Mouse (Mus musculus): ENCODE results near the gene Mical3. TPM values are rescaled to one million over a fixed set of nuclear protein-coding genes. Genes with fewer than 3 reads are reported as not detected.

The Mical3 gene
- polyA plus RNA-seq, 1 experiment from 2014 or later = 33.8 TPM

DNA sequence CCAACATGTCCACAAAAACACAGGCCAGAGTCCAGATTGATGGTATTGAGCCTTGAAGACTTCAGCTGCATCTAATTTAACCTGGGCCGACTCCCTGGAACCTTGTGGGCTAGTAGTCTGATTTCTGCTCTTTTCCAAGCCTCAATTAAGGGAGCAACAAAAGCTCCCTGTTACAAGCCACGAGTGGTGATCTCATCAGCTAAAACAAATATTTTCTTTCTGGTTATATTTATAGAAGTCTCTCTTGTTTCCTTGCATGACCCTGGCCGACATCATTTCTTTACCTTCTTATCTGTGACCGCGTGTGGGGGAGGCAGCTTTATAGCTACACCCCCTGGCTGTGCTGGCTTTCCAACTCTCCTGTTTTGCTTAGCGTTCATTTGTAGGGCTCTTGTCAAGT, 29.3 kb upstream of the Mical3 start:
- WGBS = 76% methylated on average over 6 of the region's 6 CpGs
- H3K27ac ChIP-seq = no peak overlapping the region

DNA sequence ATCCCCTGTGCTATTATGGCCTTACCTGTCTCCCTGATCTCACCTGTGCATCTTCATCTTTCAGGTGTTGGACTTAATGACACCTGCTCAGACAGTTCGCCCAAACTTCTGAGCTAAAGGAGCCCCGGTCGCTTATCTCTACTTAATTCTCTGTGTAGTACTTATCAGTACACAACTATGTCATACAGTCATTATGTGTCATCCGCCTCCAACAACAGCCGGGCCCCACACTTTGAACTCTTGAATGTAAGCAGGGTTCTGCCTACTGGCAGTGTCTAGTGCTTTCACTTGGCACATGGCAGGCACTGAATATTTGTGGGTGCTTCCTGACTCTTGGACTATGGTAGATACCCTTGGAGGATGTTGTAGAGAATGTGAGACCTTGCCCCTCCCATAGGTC, 28.8 kb upstream of the Mical3 start:
- H3K4me1 ChIP-seq (replicated peaks) = no peaks in the 10 kb centered on the region
- no peak overlapping the region for H3K4me2 ChIP-seq
- WGBS = 97% methylated on average over 5 of the region's 5 CpGs
- H3K27me3 ChIP-seq = no peaks in the 10 kb centered on the region
- no peak overlapping the region for H3K4me3 ChIP-seq
- H3K36me3 ChIP-seq = no peaks in the 10 kb centered on the region
- no peaks in the 10 kb centered on the region for H3K9me3 ChIP-seq
- no peak overlapping the region for H3K27ac ChIP-seq
- no peak overlapping the region for H3K9ac ChIP-seq
- ATAC-seq (ENCODE audit: low FRiP score) = no peak

More for the DNA sequence above, 29.3 kb upstream of the Mical3 start:
- Histone ChIP-seq H3K36me3 (no peaks in the 10 kb centered on the region), H3K4me2 (no peak overlapping the region), H3K4me3 (no peak overlapping the region), H3K4me1 (replicated peaks) (no peaks in the 10 kb centered on the region), H3K27me3 (no peaks in the 10 kb centered on the region), H3K9ac (no peak overlapping the region), H3K9me3 (no peaks in the 10 kb centered on the region)
- ATAC-seq (ENCODE audit: low FRiP score) = no peak

DNA sequence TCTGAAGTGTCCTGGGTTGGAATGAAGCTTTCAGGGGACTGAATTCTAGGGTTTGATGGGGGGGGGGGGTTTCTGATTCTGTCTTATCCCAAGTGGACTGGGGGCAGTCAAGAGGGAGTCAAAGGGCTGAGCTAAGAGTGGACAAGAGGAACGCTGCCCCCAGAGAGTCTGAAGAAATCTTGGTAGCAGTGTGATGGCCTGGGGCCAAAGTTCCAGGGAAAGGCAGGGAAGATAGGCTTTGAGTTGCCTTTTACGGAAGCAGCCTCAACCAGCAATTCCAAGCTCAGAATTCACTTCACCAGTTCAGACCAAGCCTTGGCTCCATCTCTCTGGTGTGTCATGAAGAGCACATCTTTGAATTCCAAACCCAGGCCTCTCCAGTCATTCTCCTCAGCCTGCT, 25.2 kb upstream of the Mical3 start:
- Histone ChIP-seq H3K4me1 (replicated peaks) (peaks cover 7% of the 10 kb centered on the region), H3K4me3 (no peak overlapping the region), H3K27ac (no peak overlapping the region), H3K27me3 (no peaks in the 10 kb centered on the region), H3K36me3 (no peaks in the 10 kb centered on the region), H3K4me2 (no peak overlapping the region), H3K9me3 (no peaks in the 10 kb centered on the region), H3K9ac (no peak overlapping the region)
- ATAC-seq (ENCODE audit: low FRiP score) = no peak
- WGBS = 91% methylated on average over 2 of the region's 2 CpGs

DNA sequence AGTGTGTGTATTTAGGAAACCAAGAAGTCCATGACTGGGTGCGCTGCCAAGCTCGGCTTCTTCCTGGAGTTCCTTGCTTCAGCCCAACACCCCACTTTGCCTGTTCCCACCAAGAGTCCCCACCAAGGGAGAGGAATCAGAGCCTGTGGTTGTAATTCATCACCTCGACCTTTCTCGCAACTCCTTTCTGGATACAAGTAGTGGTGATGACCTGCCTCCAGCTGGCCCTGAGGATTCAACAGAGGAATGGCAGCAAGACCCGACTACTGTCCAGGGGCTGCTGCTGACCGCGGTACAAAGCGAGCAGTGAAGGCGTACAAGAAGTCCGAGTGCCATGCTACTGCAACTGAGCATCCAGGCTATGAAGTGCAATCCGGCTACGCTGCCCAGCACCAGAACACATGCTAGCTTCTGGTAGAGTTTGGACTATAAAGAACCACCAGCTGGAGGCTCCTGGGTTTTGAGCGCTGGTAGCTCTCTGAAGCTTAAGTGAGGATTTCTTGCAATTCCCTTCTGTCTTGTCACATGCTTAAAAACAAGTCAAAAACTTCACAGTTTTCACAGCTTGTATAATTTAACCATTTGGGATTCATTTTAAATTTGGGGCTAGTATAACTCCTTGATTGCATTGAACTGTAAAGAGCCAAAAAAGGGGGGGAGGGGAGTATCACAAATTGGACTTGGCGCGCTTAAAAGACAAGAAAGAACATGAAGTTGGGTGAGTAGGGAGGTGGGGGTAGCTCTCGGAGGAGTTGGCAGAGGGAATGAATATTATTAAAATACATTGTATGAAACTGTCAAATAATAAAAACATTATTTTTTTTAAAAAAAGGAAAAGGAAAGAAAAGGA, 23.9 kb upstream of the Mical3 start:
- no peak overlapping the region for H3K4me2 ChIP-seq
- H3K4me1 ChIP-seq (replicated peaks) = peaks cover 7% of the 10 kb centered on the region
- H3K36me3 ChIP-seq = no peaks in the 10 kb centered on the region
- no peak for ATAC-seq (ENCODE audit: low FRiP score)
- no peak overlapping the region for H3K4me3 ChIP-seq
- 88% methylated on average over 16 of the region's 16 CpGs for WGBS
- no peak overlapping the region for H3K27ac ChIP-seq
- no peaks in the 10 kb centered on the region for H3K27me3 ChIP-seq
- H3K9ac ChIP-seq = no peak overlapping the region
- no peaks in the 10 kb centered on the region for H3K9me3 ChIP-seq

DNA sequence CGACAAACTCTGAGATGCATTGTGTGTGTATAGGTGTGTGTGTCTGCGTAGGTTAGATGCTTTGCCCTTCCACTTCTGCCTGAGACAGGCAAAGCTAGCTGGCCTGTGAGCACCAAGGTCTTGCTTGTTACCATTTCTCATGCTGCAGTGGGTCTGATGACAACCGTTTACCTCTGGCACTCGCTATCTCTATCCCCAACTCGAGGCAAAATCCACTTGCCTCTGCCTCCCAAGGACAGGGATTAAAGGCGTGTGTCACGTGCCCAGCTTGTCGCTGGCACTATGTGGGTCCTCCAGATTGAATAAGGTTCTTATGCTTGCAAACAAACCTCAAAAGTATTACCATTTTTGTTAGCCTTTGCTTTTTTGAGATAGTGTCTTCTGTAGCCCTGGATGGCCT, 22.4 kb upstream of the Mical3 start:
- H3K4me1 ChIP-seq (replicated peaks) = peaks cover 7% of the 10 kb centered on the region
- no peaks in the 10 kb centered on the region for H3K36me3 ChIP-seq
- no peak overlapping the region for H3K4me3 ChIP-seq
- no peak overlapping the region for H3K27ac ChIP-seq
- no peak overlapping the region for H3K9ac ChIP-seq
- H3K27me3 ChIP-seq = no peaks in the 10 kb centered on the region
- H3K9me3 ChIP-seq = no peaks in the 10 kb centered on the region
- H3K4me2 ChIP-seq = no peak overlapping the region
- no peak for ATAC-seq (ENCODE audit: low FRiP score)
- WGBS = 93% methylated on average over 8 of the region's 8 CpGs

DNA sequence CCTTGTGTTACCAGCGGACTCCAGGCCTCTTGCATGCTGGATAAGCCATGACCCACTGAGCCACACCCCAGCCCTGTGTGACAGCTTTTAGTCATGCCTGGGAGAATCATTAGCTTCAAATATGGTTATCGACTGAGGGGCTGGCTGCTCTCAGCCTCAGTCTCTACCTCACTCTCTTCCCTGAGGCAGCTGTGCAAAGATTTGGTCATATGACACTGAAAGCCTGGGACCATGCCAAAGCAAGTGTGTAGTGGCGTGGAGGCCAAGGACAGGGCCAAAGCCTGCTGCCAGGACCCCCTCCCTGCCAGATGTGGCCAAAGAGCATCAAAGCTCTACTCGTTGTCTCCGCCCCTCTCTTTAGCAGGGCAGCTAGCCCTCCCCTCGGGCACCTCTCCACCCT, 20.9 kb upstream of the Mical3 start:
- ATAC-seq (ENCODE audit: low FRiP score) = no peak

DNA sequence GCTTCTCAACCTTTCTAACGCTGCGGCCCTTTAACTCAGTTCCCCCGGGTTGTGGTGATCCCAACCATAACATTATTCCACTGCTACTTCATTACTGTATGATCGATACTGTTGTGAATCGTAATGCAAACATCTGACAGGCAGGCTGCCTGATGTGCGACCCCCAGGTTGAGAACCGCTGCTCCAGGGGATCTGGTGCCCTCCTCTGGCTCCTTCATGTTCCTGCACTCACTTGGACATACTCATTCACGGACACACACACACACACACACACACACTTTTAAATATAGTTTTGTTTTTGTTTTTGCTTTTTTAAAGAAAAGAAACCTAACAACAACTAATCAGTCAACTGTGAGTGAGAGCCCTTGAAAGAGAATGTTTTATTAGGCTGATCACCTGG, 19.3 kb upstream of the Mical3 start:
- H3K36me3 ChIP-seq = no peaks in the 10 kb centered on the region
- no peaks in the 10 kb centered on the region for H3K9me3 ChIP-seq
- no peak overlapping the region for H3K9ac ChIP-seq
- H3K27me3 ChIP-seq = no peaks in the 10 kb centered on the region
- ATAC-seq (ENCODE audit: low FRiP score) = no peak
- 93% methylated on average over 8 of the region's 8 CpGs for WGBS
- H3K4me1 ChIP-seq (replicated peaks) = peaks cover 24% of the 10 kb centered on the region
- no peak overlapping the region for H3K4me3 ChIP-seq
- no peak overlapping the region for H3K4me2 ChIP-seq
- H3K27ac ChIP-seq = no peak overlapping the region

More for the DNA sequence above, 20.9 kb upstream of the Mical3 start:
- H3K9ac ChIP-seq = no peak overlapping the region
- no peak overlapping the region for H3K4me2 ChIP-seq
- H3K4me3 ChIP-seq = no peak overlapping the region
- H3K4me1 ChIP-seq (replicated peaks) = peaks cover 12% of the 10 kb centered on the region
- no peaks in the 10 kb centered on the region for H3K9me3 ChIP-seq
- no peaks in the 10 kb centered on the region for H3K27me3 ChIP-seq
- H3K36me3 ChIP-seq = no peaks in the 10 kb centered on the region
- no peak overlapping the region; the same call in 1 of the 2 replicates for H3K27ac ChIP-seq
- 50% methylated on average over 6 of the region's 6 CpGs for WGBS

DNA sequence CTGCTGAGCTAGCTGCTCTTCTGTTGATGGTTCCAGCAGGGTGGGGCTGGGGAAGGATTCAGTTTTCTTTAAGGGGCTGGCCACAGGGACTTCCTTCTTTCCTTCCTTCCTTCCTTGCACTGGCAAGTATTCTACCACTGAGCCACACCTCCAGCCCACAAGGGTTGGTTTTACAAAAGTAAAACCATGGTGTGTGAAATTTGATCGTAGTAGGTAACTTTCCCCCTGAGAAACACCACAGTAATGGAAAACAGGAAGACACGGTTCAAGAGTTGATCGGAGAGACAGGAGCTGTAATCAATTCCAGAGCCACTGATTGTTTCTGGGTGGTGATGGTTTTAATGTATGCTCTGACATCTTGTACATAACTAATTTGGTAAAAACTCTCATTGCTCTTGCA, 18.6 kb upstream of the Mical3 start:
- Histone ChIP-seq H3K4me3 (no peak overlapping the region), H3K27ac (no peak overlapping the region), H3K4me2 (no peak overlapping the region), H3K4me1 (replicated peaks) (peaks cover 30% of the 10 kb centered on the region), H3K9me3 (no peaks in the 10 kb centered on the region), H3K36me3 (no peaks in the 10 kb centered on the region), H3K9ac (no peak overlapping the region), H3K27me3 (no peaks in the 10 kb centered on the region)
- 77% methylated on average over 3 of the region's 3 CpGs for WGBS
- ATAC-seq (ENCODE audit: low FRiP score) = no peak

DNA sequence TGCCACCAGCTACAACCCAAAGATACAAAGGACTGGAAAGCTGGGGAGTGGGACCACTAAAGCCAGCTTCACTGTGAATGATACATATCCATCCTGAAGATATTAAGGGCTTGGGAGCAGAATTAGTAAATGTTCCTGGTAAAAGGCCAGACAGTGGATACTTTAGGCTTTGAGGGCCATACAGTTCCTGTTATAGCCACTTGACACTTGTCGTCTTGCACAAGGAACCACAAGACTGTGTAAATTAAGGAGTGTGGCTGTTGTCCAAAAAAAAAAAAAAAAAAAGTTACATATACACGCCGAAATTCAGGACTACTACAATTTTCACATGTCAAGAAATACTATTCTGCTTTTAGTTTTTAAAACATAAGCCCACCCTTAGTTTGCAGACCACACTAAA, 17.6 kb upstream of the Mical3 start:
- 61% methylated on average over 3 of the region's 3 CpGs for WGBS
- Histone ChIP-seq H3K36me3 (no peaks in the 10 kb centered on the region), H3K4me3 (no peak overlapping the region), H3K9ac (no peak overlapping the region), H3K27ac (no peak overlapping the region), H3K27me3 (no peaks in the 10 kb centered on the region), H3K4me2 (no peak overlapping the region), H3K4me1 (replicated peaks) (peaks cover 35% of the 10 kb centered on the region), H3K9me3 (no peaks in the 10 kb centered on the region)
- ATAC-seq (ENCODE audit: low FRiP score) = no peak

DNA sequence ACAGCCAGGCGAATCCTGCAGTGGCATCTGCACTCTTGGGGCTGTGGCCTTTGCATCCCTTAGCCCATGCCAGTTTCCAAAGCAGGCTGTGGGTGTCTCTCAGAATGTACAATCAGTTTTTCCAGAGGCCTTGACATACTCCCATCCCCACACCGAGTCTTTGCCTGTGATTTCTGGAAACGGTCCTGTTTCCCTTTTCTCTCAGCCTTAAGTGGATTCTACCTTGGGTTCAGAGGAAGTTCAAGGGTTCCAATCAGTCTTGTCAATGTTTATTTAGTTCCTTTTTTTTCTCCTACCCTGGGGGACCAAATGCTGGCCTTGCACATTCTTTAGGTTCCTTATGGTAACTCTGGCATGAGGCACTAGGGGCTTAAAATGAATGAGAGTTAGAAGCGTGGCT, 16.0 kb upstream of the Mical3 start:
- Histone ChIP-seq H3K4me2 (no peak overlapping the region), H3K4me3 (no peak overlapping the region), H3K27me3 (no peaks in the 10 kb centered on the region), H3K36me3 (no peaks in the 10 kb centered on the region), H3K9ac (no peak overlapping the region; the same call in 1 of the 2 replicates), H3K27ac (no peak overlapping the region), H3K4me1 (replicated peaks) (peaks cover 32% of the 10 kb centered on the region), H3K9me3 (no peaks in the 10 kb centered on the region)
- ATAC-seq (ENCODE audit: low FRiP score) = no peak
- 39% methylated on average over 4 of the region's 4 CpGs for WGBS

DNA sequence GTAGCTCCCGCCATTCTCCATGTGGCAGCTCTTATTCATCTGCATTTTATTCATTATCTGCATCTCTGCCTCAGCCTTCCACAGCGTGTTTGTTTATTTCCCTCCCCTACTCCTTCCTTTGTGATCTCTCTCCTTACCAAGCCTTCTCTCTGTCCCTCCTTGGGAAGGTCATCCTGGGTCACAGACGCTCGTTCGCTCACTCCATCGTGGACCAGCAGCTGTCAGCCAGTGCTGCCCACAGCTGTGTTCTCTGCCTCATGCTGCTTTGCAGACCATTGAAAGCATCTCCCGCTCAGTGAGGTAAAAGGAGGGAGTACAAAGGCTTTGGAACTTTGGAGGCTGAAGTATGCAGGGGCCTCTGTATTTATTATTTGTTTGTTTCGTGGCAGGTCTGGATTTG, 15.1 kb upstream of the Mical3 start:
- H3K27me3 ChIP-seq = no peaks in the 10 kb centered on the region
- no peak overlapping the region for H3K9ac ChIP-seq
- H3K4me1 ChIP-seq (replicated peaks) = peaks cover 28% of the 10 kb centered on the region
- H3K36me3 ChIP-seq = no peaks in the 10 kb centered on the region
- ATAC-seq (ENCODE audit: low FRiP score) = no peak
- no peak overlapping the region for H3K4me2 ChIP-seq
- WGBS = 14% methylated on average over 8 of the region's 8 CpGs
- H3K4me3 ChIP-seq = no peak overlapping the region
- H3K9me3 ChIP-seq = no peaks in the 10 kb centered on the region
- H3K27ac ChIP-seq = no peak overlapping the region

DNA sequence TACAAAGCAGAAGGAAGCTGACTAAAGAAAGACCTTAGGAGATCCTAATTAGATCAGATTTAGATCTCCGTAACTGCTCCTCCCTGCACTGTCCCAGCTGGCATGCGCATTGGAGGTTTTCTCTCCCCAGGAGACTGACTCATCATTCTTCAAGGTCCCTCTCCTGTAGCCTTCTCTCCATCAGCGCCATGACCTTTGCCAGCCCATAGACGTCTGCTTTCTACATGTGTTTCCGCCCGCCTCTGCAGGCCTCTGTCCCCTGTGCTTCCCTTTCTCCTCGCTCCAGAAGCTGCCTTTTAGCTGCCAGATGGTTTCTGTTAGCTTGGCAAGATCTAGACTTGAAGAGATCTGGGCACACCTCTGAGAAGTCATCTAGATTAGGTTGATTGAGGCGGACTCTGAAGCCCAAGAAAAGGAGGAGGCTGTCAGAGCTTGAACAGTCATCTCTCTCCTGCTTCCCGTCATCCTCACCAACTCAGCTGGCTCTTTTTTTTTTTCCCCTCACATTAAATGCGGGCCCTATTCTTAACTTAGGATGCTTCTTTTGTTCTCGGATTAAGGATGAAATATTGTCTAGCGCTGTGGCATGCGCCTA, 14.3 kb upstream of the Mical3 start:
- WGBS = 46% methylated on average over 13 of the region's 13 CpGs
- no peak overlapping the region for H3K4me2 ChIP-seq
- H3K36me3 ChIP-seq = no peaks in the 10 kb centered on the region
- H3K9me3 ChIP-seq = no peaks in the 10 kb centered on the region
- no peaks in the 10 kb centered on the region for H3K27me3 ChIP-seq
- no peak overlapping the region for H3K4me3 ChIP-seq
- peaks cover 28% of the 10 kb centered on the region for H3K4me1 ChIP-seq (replicated peaks)
- no peak overlapping the region for H3K27ac ChIP-seq
- no peak overlapping the region for H3K9ac ChIP-seq
- no peak for ATAC-seq (ENCODE audit: low FRiP score)

DNA sequence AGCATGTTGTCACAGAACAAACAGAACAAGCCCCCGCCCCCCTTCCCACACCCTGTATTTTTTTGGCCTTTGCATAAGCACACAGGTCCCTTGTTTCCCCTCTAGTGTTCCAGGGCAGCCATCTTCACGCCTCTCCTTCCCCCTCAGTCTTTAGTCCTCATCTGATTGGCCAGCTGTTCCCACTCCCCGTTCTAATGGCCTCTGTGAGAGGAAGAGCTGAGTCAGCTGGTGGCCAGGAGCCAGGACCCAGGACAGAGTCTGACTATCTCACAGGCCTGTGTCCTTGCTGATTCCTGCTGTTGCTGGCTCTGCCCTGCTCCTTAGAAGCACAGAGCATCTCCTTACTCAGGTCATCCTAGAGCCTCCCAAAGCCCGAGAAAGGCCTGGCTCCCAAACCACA, 13.3 kb upstream of the Mical3 start:
- H3K9ac ChIP-seq = no peak overlapping the region
- no peak overlapping the region for H3K4me3 ChIP-seq
- no peaks in the 10 kb centered on the region for H3K9me3 ChIP-seq
- H3K36me3 ChIP-seq = no peaks in the 10 kb centered on the region
- H3K27me3 ChIP-seq = no peaks in the 10 kb centered on the region
- H3K4me1 ChIP-seq (replicated peaks) = peaks cover 28% of the 10 kb centered on the region
- H3K4me2 ChIP-seq = no peak overlapping the region
- H3K27ac ChIP-seq = no peak overlapping the region
- WGBS = 55% methylated on average over 4 of the region's 4 CpGs
- ATAC-seq (ENCODE audit: low FRiP score) = peak; percentile 65
